Mouse (Mus musculus): ENCODE measurements around the gene Mcrs1.

- no peak for TF ChIP-seq EP300 (optimal IDR thresholded peaks at IDR 0.05)
- TF ChIP-seq CTCF (IDR thresholded peaks at IDR 0.05; ENCODE audit: low read depth), result no peak
Observed at GRCm38 (mm10) chr15:99225081-99225810, 26.5 kb downstream of the Mcrs1 start.
